Mouse (Mus musculus) layer of hippocampus, adult 18-20 months (tissue): Measurements from ENCODE around the gene Ank3. TPM values are rescaled to one million over a fixed set of nuclear protein-coding genes. Genes with fewer than 3 reads are reported as not detected.
A peak's percentile ranks its signal among the peaks of the same experiment; 100 is the strongest.
"Not testable (repeated sequence)": the region's sequence is repeated elsewhere in the genome, so short reads cannot be mapped to it uniquely, and the experiment has no call there.

Experiments
- DNase-seq, 2 experiments: peaks; one replicate each; pipeline ENCODE4 v3.0.0; 2022; ENCODE audit warnings: low spot score in 2 of 2
- long read RNA-seq: library from polyadenylated mRNA; stranded (forward); transcript quantifications from one replicate; pipeline ENCODE4 v2.0.0, GENCODE M21; 2021
- total RNA-seq, 2 experiments: library from RNA; stranded (reverse); gene quantifications; 2 replicates each; pipeline ENCODE4 v1.2.3; 2021

The Ank3 gene
- 100 to 1,000 TPM; 414 to 427 TPM for total RNA-seq
- long read RNA-seq, partial matches to known transcripts = 21 of 52 reads
- long read RNA-seq, other reads (novel, unspliced or antisense) = 29 of 52 reads

- no peak for DNase-seq
Observed at GRCm38 (mm10) chr10:69398763-69399590, at the start of gene Ank3. Ank3 (plus strand) TSS chr10:69398773.

- DNase-seq = no peak
Observed at GRCm38 (mm10) chr10:69351071-69351841, 47.3 kb upstream of the Ank3 start.

GRCm38 (mm10) chr10:69351842-69352211, 46.7 kb upstream of the Ank3 start:
- no peak for DNase-seq

GRCm38 (mm10) chr10:69352212-69353085, 46.1 kb upstream of the Ank3 start, which contains the start of gene Cdk1:
Cdk1 (minus strand) TSS chr10:69352938.
- peak; percentile 88 to 93 for DNase-seq

GRCm38 (mm10) chr10:69353086-69353479, 45.5 kb upstream of the Ank3 start:
- DNase-seq = not testable (repeated sequence)

GRCm38 (mm10) chr10:69359666-69360065, 38.9 kb upstream of the Ank3 start:
- no peak for DNase-seq

GRCm38 (mm10) chr10:69366208-69366607, 32.4 kb upstream of the Ank3 start:
- DNase-seq = no peak

- peak in 1 of 2 experiments; percentile 30 for DNase-seq
Observed at GRCm38 (mm10) chr10:69366877-69367387, 31.6 kb upstream of the Ank3 start.

- no peak for DNase-seq
Observed at GRCm38 (mm10) chr10:69369321-69369720, 29.3 kb upstream of the Ank3 start.

GRCm38 (mm10) chr10:69371441-69371840, 27.1 kb upstream of the Ank3 start:
- DNase-seq = peak in 1 of 2 experiments; percentile 31

- DNase-seq = no peak
Observed at GRCm38 (mm10) chr10:69372061-69372460, 26.5 kb upstream of the Ank3 start.

- no peak for DNase-seq
Observed at GRCm38 (mm10) chr10:69373796-69374550, 24.6 kb upstream of the Ank3 start.

GRCm38 (mm10) chr10:69375154-69375553, 23.4 kb upstream of the Ank3 start:
- DNase-seq = no peak

- DNase-seq = no peak
Observed at GRCm38 (mm10) chr10:69383186-69383585, 15.4 kb upstream of the Ank3 start.

- DNase-seq = no peak
Observed at GRCm38 (mm10) chr10:69384640-69385039, 13.9 kb upstream of the Ank3 start.

GRCm38 (mm10) chr10:69385136-69385535, 13.4 kb upstream of the Ank3 start:
- DNase-seq = no peak

- no peak for DNase-seq
Observed at GRCm38 (mm10) chr10:69386767-69387166, 11.8 kb upstream of the Ank3 start.

- DNase-seq = no peak
Observed at GRCm38 (mm10) chr10:69389511-69389910, 9.1 kb upstream of the Ank3 start.

GRCm38 (mm10) chr10:69398197-69398762, 293 bp upstream of the Ank3 start:
- DNase-seq = no peak
